Mouse (Mus musculus) cerebral cortex, adult 2 months (tissue): Measurements from ENCODE around the gene Mxra7.

Experiments
- WGBS: fragments of 180-500 bp; shearing (Covaris S2); methylation state at CpG from one replicate; pipeline ENCODE4 v1.1.7; 2018; 5-methylcytosine and 5-hydroxymethylcytosine counted together

The Mxra7 gene

GRCm38 (mm10) chr11:116846593-116847181 lies 18.8 kb upstream of the Mxra7 start:
- WGBS = 72% methylated on average over 4 of the region's 4 CpGs

- WGBS = under 1% methylated on average over 72 of the region's 72 CpGs
These were observed 15.7 kb upstream of the Mxra7 start, which contains the start of the genes Mettl23 and Jmjd6 for GRCm38 (mm10) chr11:116843261-116844233. Mettl23 (plus strand) TSS chr11:116843278. Jmjd6 (minus strand) TSS chr11:116843449.

DNA sequence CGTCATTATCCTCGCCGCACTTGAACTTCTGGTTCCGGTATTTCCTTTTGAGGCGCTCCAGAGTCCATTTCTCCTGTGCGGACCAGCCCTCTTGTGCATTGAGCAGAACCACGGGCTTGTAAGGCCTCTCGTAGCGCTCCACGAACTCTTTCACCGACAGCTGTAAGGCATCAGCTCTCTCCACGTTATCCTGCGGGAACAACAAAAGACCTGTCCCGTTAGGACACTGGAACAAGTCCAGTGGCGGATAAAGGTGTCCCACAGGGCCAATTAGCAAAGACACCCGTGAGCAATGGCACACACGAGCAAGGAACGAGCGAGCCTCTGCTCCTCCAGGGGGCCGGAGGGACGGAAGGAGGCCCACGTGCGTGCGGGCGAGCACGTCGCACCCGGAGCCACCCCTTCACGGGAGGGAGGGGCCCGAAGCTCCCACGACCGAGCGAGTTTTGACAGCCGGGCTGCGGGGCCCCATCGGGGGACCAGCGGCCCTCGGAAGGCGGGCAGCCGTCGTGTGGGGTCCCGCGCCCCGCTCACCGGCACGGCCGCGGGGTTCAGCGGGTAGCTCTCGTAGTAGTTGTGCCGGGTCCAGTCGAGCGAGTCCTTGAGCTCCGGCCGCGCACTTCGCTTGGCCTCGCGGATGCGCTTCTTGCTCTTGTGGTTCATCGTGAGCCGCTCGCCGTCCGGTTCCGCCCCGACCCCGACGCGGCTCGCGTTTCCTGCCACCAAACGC lies 14.8 kb upstream of the Mxra7 start:
- WGBS = under 1% methylated on average over 67 of the region's 73 CpGs

DNA sequence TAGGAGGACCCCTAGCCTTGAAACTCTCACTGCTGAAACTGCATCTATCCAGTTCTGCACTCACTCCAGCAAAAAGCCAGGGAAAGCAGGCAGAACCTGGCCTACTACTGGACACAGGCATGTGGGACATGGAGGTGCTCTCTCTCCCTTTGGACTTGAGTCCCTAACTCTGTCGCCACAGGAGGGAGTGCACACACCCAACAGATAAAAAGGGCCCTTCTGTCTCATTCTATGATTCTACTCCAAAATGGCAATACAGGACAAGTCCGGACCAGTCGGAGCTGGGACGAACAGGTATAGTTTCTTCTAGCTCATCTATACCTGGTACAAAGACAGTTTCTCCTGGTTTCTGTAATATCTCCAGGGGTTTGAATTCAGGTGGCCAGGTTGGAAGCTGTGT lies 12.9 kb upstream of the Mxra7 start:
- 82% methylated on average over 4 of the region's 4 CpGs for WGBS

DNA sequence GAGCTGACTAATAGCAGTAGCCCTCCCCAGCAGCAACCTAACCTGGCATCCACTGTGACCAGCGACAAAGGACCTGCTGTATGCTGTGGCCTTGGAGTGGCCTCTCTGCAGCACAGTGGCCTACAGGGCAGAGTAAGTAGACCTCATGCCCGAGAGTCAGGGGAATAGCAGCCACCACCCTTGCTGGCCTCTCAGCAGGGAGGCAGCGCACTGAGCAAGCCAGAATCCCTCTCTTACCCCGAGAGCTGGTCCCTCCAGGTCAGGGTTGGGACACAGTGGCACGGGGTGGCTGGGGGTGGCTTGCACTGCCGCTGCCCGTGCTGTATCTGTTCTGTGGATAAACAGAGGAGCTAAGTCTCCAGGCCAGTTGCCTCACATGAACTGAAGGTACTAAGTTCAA lies 11.8 kb upstream of the Mxra7 start:
- 66% methylated on average over 7 of the region's 7 CpGs for WGBS

DNA sequence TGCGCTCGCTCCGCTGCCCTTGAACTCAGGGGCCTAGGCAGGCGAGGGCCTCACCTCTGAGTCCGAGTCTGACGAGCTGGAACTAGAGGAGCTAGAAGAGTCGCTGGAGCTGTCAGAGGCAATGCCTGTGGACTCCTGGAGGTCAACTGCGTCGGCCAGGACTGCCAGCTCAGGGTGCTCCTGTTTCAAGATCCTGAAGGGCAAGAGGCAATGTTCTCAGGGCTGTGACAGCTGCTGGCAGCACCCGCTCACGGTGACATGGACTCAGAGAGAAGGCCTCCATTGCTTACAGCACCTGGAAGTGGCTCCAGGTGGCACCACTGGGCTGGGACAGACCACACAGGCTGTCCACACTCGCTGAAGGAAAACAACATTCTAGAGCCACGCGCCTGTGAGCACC lies 11.1 kb upstream of the Mxra7 start:
- 91% methylated on average over 14 of the region's 14 CpGs for WGBS

DNA sequence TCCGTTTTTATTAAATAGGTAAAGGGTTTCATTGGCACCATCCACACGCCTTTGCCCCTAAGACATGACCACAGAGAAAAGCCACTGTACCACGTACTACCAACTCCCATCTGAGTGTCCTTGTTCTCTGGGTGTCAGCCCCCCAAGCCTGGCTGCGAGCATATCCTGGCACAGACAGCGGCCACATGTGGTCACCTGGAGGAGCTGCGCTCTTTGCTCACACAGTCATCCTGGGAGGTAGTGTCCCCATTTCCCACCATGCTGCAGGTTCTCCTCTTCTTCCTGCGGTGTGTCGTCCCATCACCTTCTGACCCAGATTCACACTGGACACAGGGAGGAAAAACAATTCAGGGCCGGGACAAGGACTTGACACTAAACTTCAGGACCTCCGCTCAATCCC lies 9.6 kb upstream of the Mxra7 start:
- WGBS = 91% methylated on average over 10 of the region's 10 CpGs

DNA sequence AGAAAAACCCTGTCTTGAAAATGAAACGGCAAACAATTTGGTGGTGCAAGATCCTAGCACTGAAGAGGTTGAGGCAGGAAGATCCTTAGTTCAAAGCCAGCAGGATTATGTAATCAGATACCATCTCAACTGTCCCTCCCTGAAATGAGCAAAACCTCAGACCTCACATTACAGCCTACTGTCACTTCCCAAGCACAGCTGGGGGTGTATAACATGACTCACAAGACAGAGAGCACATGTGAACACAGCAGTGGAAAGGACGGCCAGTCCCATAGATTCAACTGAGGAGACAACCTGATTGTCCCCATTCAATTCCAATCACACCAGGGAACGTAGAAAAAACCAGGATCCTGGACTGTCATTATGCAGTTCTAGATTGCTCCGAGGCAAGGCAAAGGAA lies 8.4 kb upstream of the Mxra7 start:
- 77% methylated on average over 4 of the region's 4 CpGs for WGBS

GRCm38 (mm10) chr11:116834954-116835353 lies 7.1 kb upstream of the Mxra7 start:
- 98% methylated on average over 1 of the region's 1 CpGs for WGBS

- 44% methylated on average over 4 of the region's 4 CpGs for WGBS
These were observed 4.4 kb upstream of the Mxra7 start for GRCm38 (mm10) chr11:116832172-116832685.

GRCm38 (mm10) chr11:116826550-116827504 lies 1.0 kb downstream of the Mxra7 start:
- 50% methylated on average over 17 of the region's 17 CpGs for WGBS

- WGBS = 62% methylated on average over 5 of the region's 5 CpGs
These were observed 2.6 kb downstream of the Mxra7 start for GRCm38 (mm10) chr11:116825230-116825629.

DNA sequence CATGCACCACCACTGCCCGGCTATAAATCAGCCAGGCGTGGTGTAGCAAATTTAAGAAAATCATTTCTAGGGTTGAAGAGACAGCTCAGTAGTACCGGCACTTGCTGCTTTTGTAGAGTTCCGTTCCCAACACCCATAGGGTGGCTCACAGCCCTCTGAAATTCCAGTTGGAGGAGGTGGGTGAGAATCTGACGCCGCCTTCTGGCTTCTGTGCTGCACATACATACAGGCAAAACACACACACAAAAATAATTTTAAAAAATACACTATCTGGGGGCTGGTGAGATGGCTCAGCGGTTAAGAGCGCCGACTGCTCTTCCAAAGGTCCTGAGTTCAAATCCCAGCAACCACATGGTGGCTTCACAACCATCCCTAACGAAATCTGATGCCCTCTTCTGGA lies 4.0 kb downstream of the Mxra7 start:
- WGBS = 59% methylated on average over 10 of the region's 10 CpGs

GRCm38 (mm10) chr11:116823255-116823654 lies 4.6 kb downstream of the Mxra7 start:
- WGBS = 96% methylated on average over 2 of the region's 2 CpGs

DNA sequence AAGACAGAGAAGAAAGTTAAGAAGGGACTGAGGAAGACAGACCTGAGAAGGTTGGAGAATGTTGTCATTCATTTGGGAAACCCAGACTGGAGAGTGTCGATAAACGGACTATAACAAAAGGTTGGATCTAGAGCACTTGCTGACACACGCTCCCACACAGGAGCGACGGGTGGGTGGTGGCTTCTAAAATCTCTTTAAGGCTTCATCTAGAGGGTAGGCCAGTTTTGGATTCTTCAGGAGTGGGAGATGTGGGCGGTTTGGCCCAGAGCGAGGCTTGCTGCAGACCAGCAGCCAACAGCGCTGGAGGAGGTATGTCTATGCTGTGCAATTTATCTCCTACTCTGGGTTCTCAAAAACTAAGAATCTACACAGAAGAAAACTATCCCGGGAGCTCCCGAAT lies 5.2 kb downstream of the Mxra7 start:
- WGBS = 49% methylated on average over 10 of the region's 10 CpGs

DNA sequence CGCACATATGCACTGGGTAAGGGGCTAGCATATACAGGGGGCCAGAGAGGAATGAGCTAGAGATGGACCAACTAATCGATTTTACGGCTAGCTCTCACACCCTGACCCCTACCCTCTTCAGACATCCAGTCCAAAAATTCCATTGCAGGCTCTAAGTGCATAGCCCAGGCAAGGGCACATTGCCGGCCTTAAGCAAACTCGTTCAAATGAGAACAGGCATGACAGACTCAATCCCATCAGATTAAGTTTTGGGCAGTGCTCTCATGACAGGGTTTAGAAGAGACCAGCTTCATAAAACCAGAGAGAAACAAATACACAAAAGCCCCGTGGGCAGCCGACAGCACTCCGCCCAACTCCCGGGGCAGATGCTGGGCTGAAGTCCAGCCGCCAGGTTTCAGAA lies 5.6 kb downstream of the Mxra7 start:
- WGBS = 72% methylated on average over 10 of the region's 10 CpGs

- WGBS = 78% methylated on average over 13 of the region's 13 CpGs
These were observed 6.5 kb downstream of the Mxra7 start for GRCm38 (mm10) chr11:116821057-116821940.

- 72% methylated on average over 5 of the region's 5 CpGs for WGBS
These were observed 7.8 kb downstream of the Mxra7 start for GRCm38 (mm10) chr11:116819932-116820593.

DNA sequence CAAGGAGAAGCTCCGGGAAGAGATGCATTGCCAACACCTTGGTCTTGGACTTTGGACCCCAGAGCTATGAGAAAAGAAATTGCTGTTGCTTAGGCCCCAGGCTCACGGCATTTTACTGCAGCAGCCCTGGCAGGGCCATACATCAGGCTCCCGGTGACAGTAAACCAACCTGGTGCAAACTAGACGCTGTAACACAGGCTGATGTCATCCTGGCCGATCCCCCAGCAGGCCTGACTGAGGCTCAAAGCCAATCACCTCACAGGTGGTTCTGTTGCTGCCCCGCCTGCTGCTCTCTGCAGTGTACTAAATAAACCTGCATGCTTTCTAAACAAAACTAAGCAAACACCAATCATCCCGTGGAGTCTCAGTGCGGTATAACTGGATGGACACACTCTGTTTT lies 9.1 kb downstream of the Mxra7 start:
- WGBS = 83% methylated on average over 8 of the region's 8 CpGs
